Mouse (Mus musculus): ENCODE data around the gene Actr8. TPM values are rescaled to one million over a fixed set of nuclear protein-coding genes. Genes with fewer than 3 reads are reported as not detected.

Gene Actr8
- polyA plus RNA-seq, 1 experiment from 2014 or later: 97.8 TPM

DNA sequence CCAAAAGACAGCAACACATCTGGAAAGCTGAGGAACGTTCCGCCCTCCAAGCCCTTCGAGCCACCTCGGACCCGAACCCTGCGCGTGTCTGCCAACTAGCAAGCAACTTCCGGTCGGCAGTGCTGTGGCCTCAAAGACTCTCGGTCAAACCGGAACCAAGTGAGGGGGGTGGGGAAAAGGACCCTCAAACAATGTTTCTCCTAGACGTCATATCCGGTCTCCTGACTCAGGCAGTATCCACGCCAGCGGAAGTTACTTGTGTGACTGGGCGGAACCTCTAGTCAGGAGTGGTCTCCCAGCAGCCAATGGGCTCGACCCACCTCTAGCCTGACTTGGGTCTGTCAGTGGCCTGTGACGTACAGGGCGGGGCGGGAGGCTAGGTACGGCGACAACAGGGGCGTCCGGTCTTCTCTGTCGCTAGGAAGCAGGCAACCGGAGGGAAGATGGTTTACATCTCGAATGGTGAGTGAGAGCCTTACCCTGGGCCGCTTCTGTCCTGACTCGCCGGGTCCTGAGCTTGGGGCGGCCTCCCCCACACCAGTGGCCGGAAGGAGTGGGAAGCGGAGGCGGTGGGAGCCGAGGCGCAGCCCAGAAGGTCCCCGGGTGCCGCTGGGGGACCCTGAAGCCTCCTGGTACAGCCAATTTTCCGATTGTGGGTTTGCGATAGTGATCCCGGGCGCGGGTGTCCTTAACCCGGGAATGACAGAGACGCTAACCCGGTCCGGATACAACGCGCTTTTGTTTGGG is 9.9 kb upstream of the Actr8 start, which contains the start of gene Selenok:
Gene Selenok, plus strand, starts transcription at position 234 of the 747 bp plus-strand sequence.
- Histone ChIP-seq H3K9me3 (no peaks in the 10 kb centered on the region), H3K4me3 (peak within 1 kb of the TSS; percentile 85), H3K27me3 (0 out of 2 replicates have a peak, but pooled peaks cover 3% of the 10 kb centered on the region), H3K4me2 (replicated peaks) (peak within 1 kb of the TSS; percentile 78), H3K27ac (replicated peaks) (peak within 1 kb of the TSS; percentile 81), H3K9ac (replicated peaks) (peak within 1 kb of the TSS; percentile 84), H3K4me1 (peaks cover 20% of the 10 kb centered on the region), H3K36me3 (peaks cover 22% of the 10 kb centered on the region)
- under 1% methylated on average over 49 of the region's 49 CpGs for WGBS
- ATAC-seq (ENCODE audit: low FRiP score, low read depth): peak; percentile 100

GRCm38 (mm10) chr14:29971446-29971845 is 6.7 kb upstream of the Actr8 start:
- 94% methylated on average over 7 of the region's 7 CpGs for WGBS
- H3K4me3 ChIP-seq: no peak overlapping the region
- H3K9ac ChIP-seq (replicated peaks): no peak overlapping the region
- H3K4me2 ChIP-seq (replicated peaks): no peak overlapping the region
- peaks cover 20% of the 10 kb centered on the region for H3K4me1 ChIP-seq
- no peaks in the 10 kb centered on the region for H3K9me3 ChIP-seq
- no peaks in the 10 kb centered on the region for H3K27me3 ChIP-seq
- H3K27ac ChIP-seq (replicated peaks): no peak overlapping the region
- ATAC-seq (ENCODE audit: low FRiP score, low read depth): no peak
- H3K36me3 ChIP-seq: peaks cover 41% of the 10 kb centered on the region

- H3K27me3 ChIP-seq: no peaks in the 10 kb centered on the region
- ATAC-seq (ENCODE audit: low FRiP score, low read depth): no peak
Observed at GRCm38 (mm10) chr14:29971993-29972392, 6.1 kb upstream of the Actr8 start.

GRCm38 (mm10) chr14:29976927-29977326 is 1.2 kb upstream of the Actr8 start:
- Histone ChIP-seq H3K36me3 (peaks cover 52% of the 10 kb centered on the region), H3K27ac (replicated peaks) (no peak overlapping the region), H3K9me3 (peaks cover 2% of the 10 kb centered on the region; the same call in 1 of the 2 replicates), H3K4me3 (no peak overlapping the region), H3K4me1 (peaks cover 11% of the 10 kb centered on the region), H3K27me3 (no peaks in the 10 kb centered on the region), H3K4me2 (replicated peaks) (no peak overlapping the region), H3K9ac (replicated peaks) (no peak overlapping the region)
- no peak for ATAC-seq (ENCODE audit: low FRiP score, low read depth)
- WGBS: 97% methylated on average over 6 of the region's 6 CpGs

More at GRCm38 (mm10) chr14:29971993-29972392, 6.1 kb upstream of the Actr8 start:
- 91% methylated on average over 5 of the region's 5 CpGs for WGBS
- peaks cover 41% of the 10 kb centered on the region for H3K36me3 ChIP-seq
- H3K27ac ChIP-seq (replicated peaks): no peak overlapping the region
- H3K9me3 ChIP-seq: no peaks in the 10 kb centered on the region
- H3K4me3 ChIP-seq: no peak overlapping the region
- H3K9ac ChIP-seq (replicated peaks): no peak overlapping the region
- peaks cover 20% of the 10 kb centered on the region for H3K4me1 ChIP-seq
- H3K4me2 ChIP-seq (replicated peaks): no peak overlapping the region

GRCm38 (mm10) chr14:29980447-29981205 is 2.5 kb downstream of the Actr8 start:
- peaks cover 11% of the 10 kb centered on the region for H3K4me1 ChIP-seq
- WGBS: 96% methylated on average over 10 of the region's 10 CpGs
- H3K4me2 ChIP-seq (replicated peaks): no peak overlapping the region
- ATAC-seq (ENCODE audit: low FRiP score, low read depth): no peak
- H3K27ac ChIP-seq (replicated peaks): no peak overlapping the region
- no peak overlapping the region for H3K9ac ChIP-seq (replicated peaks)
- H3K36me3 ChIP-seq: peaks cover 56% of the 10 kb centered on the region
- no peak overlapping the region for H3K4me3 ChIP-seq
- peaks cover 2% of the 10 kb centered on the region; the same call in 1 of the 2 replicates for H3K9me3 ChIP-seq
- H3K27me3 ChIP-seq: no peaks in the 10 kb centered on the region

DNA sequence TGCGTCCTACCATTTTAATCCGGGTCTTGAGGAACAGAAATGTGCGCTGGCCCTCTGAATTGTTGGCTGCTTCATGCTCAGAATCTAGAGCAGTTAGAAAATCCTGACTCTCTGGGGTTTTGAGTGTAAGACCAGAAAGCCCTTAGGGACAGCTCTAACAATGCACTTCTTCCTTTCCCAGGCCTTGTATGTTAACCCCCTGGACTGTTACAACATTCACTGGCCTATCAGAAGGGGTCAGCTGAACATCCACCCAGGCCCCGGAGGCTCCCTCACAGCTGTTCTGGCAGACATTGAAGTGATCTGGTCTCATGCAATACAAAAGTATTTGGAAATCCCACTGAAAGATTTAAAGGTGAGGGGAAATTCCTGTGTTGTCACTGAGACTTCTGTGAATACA is 8.0 kb downstream of the Actr8 start:
- Histone ChIP-seq H3K4me2 (replicated peaks) (no peak overlapping the region), H3K9me3 (no peaks in the 10 kb centered on the region), H3K4me3 (no peak overlapping the region), H3K36me3 (peaks cover 100% of the 10 kb centered on the region), H3K27ac (replicated peaks) (no peak overlapping the region), H3K9ac (replicated peaks) (no peak overlapping the region), H3K27me3 (no peaks in the 10 kb centered on the region), H3K4me1 (no peaks in the 10 kb centered on the region)
- ATAC-seq (ENCODE audit: low FRiP score, low read depth): no peak
- 92% methylated on average over 4 of the region's 4 CpGs for WGBS

DNA sequence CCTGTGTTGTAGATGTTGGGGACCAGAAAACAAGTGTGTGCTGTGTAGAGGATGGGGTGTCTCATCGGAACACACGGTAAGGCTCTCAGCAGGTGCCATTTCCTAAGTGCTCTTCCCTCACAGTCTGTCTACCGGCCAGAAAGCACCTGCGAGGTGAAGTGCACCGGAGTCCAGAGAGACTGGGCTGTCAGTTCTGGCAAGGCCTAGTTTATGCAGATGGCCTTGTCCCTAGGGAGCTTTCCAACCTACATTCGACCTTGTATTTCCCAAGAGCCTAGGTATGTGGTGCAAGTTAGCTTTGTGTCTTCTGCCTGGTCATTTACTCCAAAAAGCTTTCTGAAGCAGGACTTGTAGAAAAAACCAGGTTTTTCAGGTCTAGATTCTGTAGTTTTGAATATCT is 9.1 kb downstream of the Actr8 start:
- Histone ChIP-seq H3K4me1 (no peaks in the 10 kb centered on the region), H3K4me2 (replicated peaks) (no peak overlapping the region), H3K36me3 (peaks cover 100% of the 10 kb centered on the region), H3K27me3 (no peaks in the 10 kb centered on the region), H3K4me3 (no peak overlapping the region), H3K27ac (replicated peaks) (no peak overlapping the region), H3K9me3 (no peaks in the 10 kb centered on the region), H3K9ac (replicated peaks) (no peak overlapping the region)
- no peak for ATAC-seq (ENCODE audit: low FRiP score, low read depth)
- WGBS: 96% methylated on average over 6 of the region's 6 CpGs

DNA sequence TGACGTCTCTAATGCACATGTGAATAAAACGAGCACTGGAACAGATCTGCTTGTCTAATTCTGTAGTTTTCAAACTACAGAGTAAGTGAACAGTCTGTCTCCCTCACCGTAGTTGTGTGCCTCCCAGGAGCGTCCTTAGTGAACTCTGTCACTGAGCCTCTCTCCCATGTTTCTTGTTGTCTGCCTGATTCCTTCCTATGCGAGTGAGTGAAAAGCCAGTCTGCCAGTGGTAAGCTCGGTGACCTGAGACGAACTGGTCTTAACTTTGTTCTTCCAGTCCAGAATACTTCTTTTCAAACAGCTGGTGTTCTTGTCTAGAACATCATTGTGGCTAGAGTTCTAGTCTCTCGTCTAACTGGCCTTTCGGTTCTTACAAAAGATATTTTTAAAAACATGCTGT is 9.6 kb downstream of the Actr8 start:
- no peak overlapping the region for H3K9ac ChIP-seq (replicated peaks)
- 94% methylated on average over 9 of the region's 9 CpGs for WGBS

GRCm38 (mm10) chr14:29988337-29988736 is 10.2 kb downstream of the Actr8 start:
- Histone ChIP-seq H3K27me3 (no peaks in the 10 kb centered on the region), H3K4me2 (replicated peaks) (no peak overlapping the region), H3K27ac (replicated peaks) (no peak overlapping the region), H3K4me3 (no peak overlapping the region), H3K9ac (replicated peaks) (no peak overlapping the region), H3K4me1 (no peaks in the 10 kb centered on the region), H3K36me3 (peaks cover 100% of the 10 kb centered on the region), H3K9me3 (no peaks in the 10 kb centered on the region)
- ATAC-seq (ENCODE audit: low FRiP score, low read depth): no peak
- 96% methylated on average over 4 of the region's 4 CpGs for WGBS

More for the DNA sequence above, 9.6 kb downstream of the Actr8 start:
- Histone ChIP-seq H3K36me3 (peaks cover 100% of the 10 kb centered on the region), H3K4me2 (replicated peaks) (no peak overlapping the region), H3K4me1 (no peaks in the 10 kb centered on the region), H3K27ac (replicated peaks) (no peak overlapping the region), H3K4me3 (no peak overlapping the region), H3K27me3 (no peaks in the 10 kb centered on the region), H3K9me3 (no peaks in the 10 kb centered on the region)
- no peak for ATAC-seq (ENCODE audit: low FRiP score, low read depth)

DNA sequence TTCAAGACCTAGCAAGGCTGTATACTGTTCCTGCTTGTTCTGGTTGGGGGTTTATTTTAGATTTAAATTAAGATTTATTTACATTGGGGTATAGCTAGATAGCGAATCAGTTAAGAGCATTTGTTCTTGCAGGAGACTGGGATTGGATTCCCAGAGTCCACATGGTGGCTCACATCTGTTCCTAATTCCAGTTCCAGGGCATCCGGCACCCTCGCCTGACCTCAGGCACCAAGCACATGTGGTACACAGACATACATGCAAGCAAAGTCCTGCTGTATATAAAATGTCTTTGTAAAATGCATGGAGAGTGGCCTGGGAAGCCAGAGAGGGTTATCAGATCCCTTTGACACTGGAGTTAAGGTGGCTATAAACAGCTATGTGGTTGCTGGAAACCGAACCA is 16.8 kb downstream of the Actr8 start:
- no peak overlapping the region for H3K4me2 ChIP-seq (replicated peaks)
- no peak overlapping the region for H3K27ac ChIP-seq (replicated peaks)
- no peak overlapping the region for H3K4me3 ChIP-seq
- no peaks in the 10 kb centered on the region for H3K27me3 ChIP-seq
- H3K9me3 ChIP-seq: no peaks in the 10 kb centered on the region
- ATAC-seq (ENCODE audit: low FRiP score, low read depth): no peak
- no peaks in the 10 kb centered on the region for H3K4me1 ChIP-seq
- no peak overlapping the region for H3K9ac ChIP-seq (replicated peaks)
- H3K36me3 ChIP-seq: peaks cover 85% of the 10 kb centered on the region
- WGBS: 89% methylated on average over 4 of the region's 4 CpGs

DNA sequence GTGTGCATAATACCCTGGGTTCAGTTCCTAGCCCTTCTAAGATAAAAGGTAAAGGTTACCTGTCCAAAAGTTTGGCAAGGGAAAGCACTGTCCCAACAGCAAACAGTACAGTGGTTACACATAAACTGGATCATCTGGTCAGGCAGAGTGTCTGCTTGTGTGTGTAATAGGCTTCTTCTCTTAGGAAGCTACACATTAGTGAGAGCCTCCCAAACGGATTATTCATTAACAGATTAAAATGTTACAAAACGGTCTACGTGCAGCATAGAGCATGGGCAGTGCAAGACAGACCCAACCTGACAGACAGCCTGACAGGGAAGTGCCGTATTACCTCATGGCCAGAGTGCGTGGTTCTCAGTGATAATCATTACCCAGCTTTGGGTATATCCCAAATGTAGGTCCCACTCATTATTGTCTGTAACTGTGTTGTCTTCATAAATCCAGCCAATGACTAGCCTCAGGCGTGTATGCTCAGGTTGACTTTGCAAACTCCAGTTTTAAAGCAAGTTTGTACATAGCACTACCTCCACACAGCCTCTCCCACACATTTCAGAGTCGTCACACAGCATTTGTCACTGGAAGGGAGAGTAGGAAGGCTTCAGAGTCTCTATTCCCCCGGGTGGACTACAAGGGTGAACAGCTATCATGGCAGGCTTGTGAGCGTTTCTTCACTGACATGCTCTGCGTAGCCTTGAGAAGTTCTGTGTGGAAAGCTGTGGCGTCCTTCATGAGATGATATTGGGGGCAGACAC is 18.0 kb downstream of the Actr8 start:
- peaks cover 73% of the 10 kb centered on the region for H3K36me3 ChIP-seq
- WGBS: 92% methylated on average over 11 of the region's 11 CpGs
- ATAC-seq (ENCODE audit: low FRiP score, low read depth): no peak

DNA sequence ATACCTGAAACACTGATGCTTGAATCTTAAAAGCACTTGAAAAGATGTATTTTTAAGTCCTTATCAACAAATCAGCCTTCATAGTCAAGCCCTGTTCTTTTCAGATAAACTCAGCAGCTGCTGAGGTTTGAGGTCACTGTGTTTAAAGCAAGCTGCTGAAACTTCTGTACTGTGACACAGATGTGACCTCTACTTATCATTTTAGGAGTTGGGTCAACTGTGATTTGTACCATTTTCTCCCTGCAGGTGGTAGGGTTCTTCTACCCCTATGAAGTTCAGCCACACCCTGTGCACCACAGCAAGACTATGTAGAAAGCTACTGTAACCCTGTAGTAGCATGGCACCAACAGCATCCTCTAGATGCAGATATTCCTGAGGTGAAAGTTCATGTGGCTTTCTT is 19.2 kb downstream of the Actr8 start:
- no peak for ATAC-seq (ENCODE audit: low FRiP score, low read depth)
- Histone ChIP-seq H3K27ac (replicated peaks) (no peak overlapping the region), H3K27me3 (no peaks in the 10 kb centered on the region), H3K4me3 (no peak overlapping the region), H3K4me1 (no peaks in the 10 kb centered on the region), H3K36me3 (peaks cover 61% of the 10 kb centered on the region), H3K9me3 (no peaks in the 10 kb centered on the region), H3K9ac (replicated peaks) (no peak overlapping the region), H3K4me2 (replicated peaks) (no peak overlapping the region)

More for the DNA sequence above, 18.0 kb downstream of the Actr8 start:
- no peaks in the 10 kb centered on the region for H3K9me3 ChIP-seq
- no peaks in the 10 kb centered on the region for H3K4me1 ChIP-seq
- H3K4me3 ChIP-seq: no peak overlapping the region
- no peaks in the 10 kb centered on the region for H3K27me3 ChIP-seq
- no peak overlapping the region for H3K9ac ChIP-seq (replicated peaks)
- H3K4me2 ChIP-seq (replicated peaks): no peak overlapping the region
- H3K27ac ChIP-seq (replicated peaks): no peak overlapping the region
